Mouse (Mus musculus) adrenal gland, postnatal 36 days (tissue): ENCODE data around the gene Tbc1d24. TPM values are rescaled to one million over a fixed set of nuclear protein-coding genes. Genes with fewer than 3 reads are reported as not detected.

ENCODE experiments used
- DNase-seq, 2 experiments: peaks; one replicate each; pipeline ENCODE4 v3.0.0; 2021; ENCODE audit warnings: mixed read lengths in 1 of 2
- total RNA-seq, 2 experiments: library from RNA; stranded (reverse); gene quantifications; 2 replicates each; pipeline ENCODE4 v1.2.3; 2021

Gene Tbc1d24
- total RNA-seq, 2 experiments from 2014 or later, result 10.9 to 18.8 TPM

GRCm38 (mm10) chr17:24173423-24173822 is 31.9 kb downstream of the Tbc1d24 start:
- DNase-seq, result peak; percentile 66 to 80

- DNase-seq, result no peak
Measured at GRCm38 (mm10) chr17:24171738-24172137, 33.6 kb downstream of the Tbc1d24 start.

- DNase-seq, result no peak
Measured at GRCm38 (mm10) chr17:24170729-24171128, 34.6 kb downstream of the Tbc1d24 start.

GRCm38 (mm10) chr17:24170125-24170524 is 35.2 kb downstream of the Tbc1d24 start:
- no peak for DNase-seq

GRCm38 (mm10) chr17:24169317-24170065 is 35.9 kb downstream of the Tbc1d24 start, which contains the start of gene Atp6v0c:
Gene Atp6v0c (minus strand): TSS chr17:24169702.
- peak; percentile 94 to 97 for DNase-seq

GRCm38 (mm10) chr17:24168590-24169277 is 36.6 kb downstream of the Tbc1d24 start:
- peak; percentile 58 to 70 for DNase-seq

- DNase-seq, result peak; percentile 29 to 42
Measured at GRCm38 (mm10) chr17:24167891-24168505, 37.4 kb downstream of the Tbc1d24 start.

- no peak for DNase-seq
Measured at GRCm38 (mm10) chr17:24167120-24167519, 38.2 kb downstream of the Tbc1d24 start.

GRCm38 (mm10) chr17:24164566-24165259 is 40.6 kb downstream of the Tbc1d24 start:
- no peak for DNase-seq

GRCm38 (mm10) chr17:24163176-24163962 is 42.0 kb downstream of the Tbc1d24 start, which contains the start of gene Amdhd2:
Gene Amdhd2 (minus strand): TSS chr17:24163766.
- peak; percentile 96 for DNase-seq

- DNase-seq, result peak; percentile 30 to 57
Measured at GRCm38 (mm10) chr17:24162584-24163175, 42.7 kb downstream of the Tbc1d24 start.

- no peak for DNase-seq
Measured at GRCm38 (mm10) chr17:24161466-24161865, 43.9 kb downstream of the Tbc1d24 start.

- no peak for DNase-seq
Measured at GRCm38 (mm10) chr17:24157526-24157925, 47.8 kb downstream of the Tbc1d24 start.

GRCm38 (mm10) chr17:24157121-24157520 is 48.2 kb downstream of the Tbc1d24 start:
- no peak for DNase-seq

GRCm38 (mm10) chr17:24156394-24156793 is 49.0 kb downstream of the Tbc1d24 start:
- DNase-seq, result no peak

- no peak for DNase-seq
Measured at GRCm38 (mm10) chr17:24155742-24156141, 49.6 kb downstream of the Tbc1d24 start.

GRCm38 (mm10) chr17:24154463-24154862 is 50.9 kb downstream of the Tbc1d24 start:
- no peak for DNase-seq

- DNase-seq, result peak; percentile 84 to 90
Measured at GRCm38 (mm10) chr17:24151890-24152563, 53.3 kb downstream of the Tbc1d24 start.

- DNase-seq, result no peak
Measured at GRCm38 (mm10) chr17:24151382-24151781, 54.0 kb downstream of the Tbc1d24 start.

GRCm38 (mm10) chr17:24150824-24151223 is 54.5 kb downstream of the Tbc1d24 start, which contains the start of gene Pdpk1:
Gene Pdpk1 (minus strand): TSS chr17:24150924.
- no peak for DNase-seq
